In the genomic region with DNA sequence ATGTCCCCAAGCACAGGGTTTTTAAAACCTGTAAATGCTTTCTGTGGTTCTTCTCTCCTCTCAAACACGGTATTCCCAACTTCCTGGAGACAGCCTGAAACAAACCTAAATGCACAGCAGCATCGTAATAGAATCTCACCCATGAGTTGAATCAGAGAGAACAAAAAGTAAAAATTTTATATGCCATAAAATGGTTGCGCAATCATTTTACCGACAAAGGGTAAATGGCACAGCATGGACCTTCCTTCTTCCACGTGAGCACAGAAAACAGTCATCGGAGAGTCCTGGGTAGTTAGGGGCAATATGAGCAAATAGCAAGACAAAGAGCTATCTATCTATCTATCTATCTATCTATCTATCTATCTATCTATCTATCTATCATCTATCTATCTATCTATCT, we compare ENCODE assay signal across 30 mouse cellular contexts.
"Had no signal": no experiment of that assay in that cellular context is flagged by ENCODE, and none has a peak within 500 bp of the region (broad histone marks: within the 10 kb centered on the region; RNA-seq: fewer than 3 reads in every experiment).

No protein-coding gene starts in this region.

- DNase-seq: left cerebral cortex, postnatal 4 days; liver; liver, embryonic 13.5 days; liver, postnatal 0 days; lung, adult 18-20 months; lung, adult 2 months; lung, embryonic 14.5 days; lung, postnatal 10 days; lung, postnatal 14 days; lung, postnatal 36 days; lung, postnatal 4 days had no signal

- H3K9me3 ChIP-seq: limb, embryonic 10.5 days; limb, embryonic 12.5 days; limb, embryonic 13.5 days; limb, embryonic 15.5 days; liver, embryonic 12.5 days; liver, embryonic 13.5 days; liver, embryonic 15.5 days; lung, embryonic 15.5 days; megakaryocyte, embryonic 14.5 days; midbrain, embryonic 10.5 days; midbrain, embryonic 12.5 days; midbrain, embryonic 13.5 days; midbrain, embryonic 15.5 days; neural tube, embryonic 12.5 days had no signal

- ATAC-seq: liver, embryonic 12.5 days; liver, postnatal 0 days; lung, postnatal 0 days; midbrain, embryonic 13.5 days; midbrain, embryonic 15.5 days; midbrain, embryonic 16.5 days had no signal

- H3K4me2 ChIP-seq: limb, embryonic 12.5 days; limb, embryonic 13.5 days; limb, embryonic 15.5 days; liver, embryonic 11.5 days; liver, embryonic 12.5 days; liver, embryonic 13.5 days; liver, embryonic 15.5 days; lung, embryonic 14.5 days; lung, embryonic 15.5 days; midbrain, embryonic 12.5 days; midbrain, embryonic 13.5 days; midbrain, embryonic 15.5 days; neural tube, embryonic 12.5 days had no signal

- H3K4me3 ChIP-seq: left cerebral cortex, adult 2 months; limb, embryonic 10.5 days; limb, embryonic 12.5 days; limb, embryonic 13.5 days; limb, embryonic 15.5 days; liver, embryonic 12.5 days; liver, embryonic 13.5 days; liver, embryonic 15.5 days; lung, embryonic 15.5 days; megakaryocyte, embryonic 14.5 days; midbrain, embryonic 10.5 days; midbrain, embryonic 12.5 days; midbrain, embryonic 13.5 days; midbrain, embryonic 15.5 days; neural tube, embryonic 12.5 days had no signal

- H3K27me3 ChIP-seq: limb, embryonic 12.5 days; limb, embryonic 13.5 days; limb, embryonic 15.5 days; liver, embryonic 12.5 days; liver, embryonic 13.5 days; liver, embryonic 15.5 days; lung, embryonic 15.5 days; megakaryocyte, embryonic 14.5 days; midbrain, embryonic 12.5 days; midbrain, embryonic 13.5 days; midbrain, embryonic 15.5 days; neural tube, embryonic 12.5 days had no signal

- H3K36me3 ChIP-seq: limb, embryonic 10.5 days; limb, embryonic 12.5 days; limb, embryonic 13.5 days; limb, embryonic 15.5 days; liver, embryonic 12.5 days; liver, embryonic 13.5 days; liver, embryonic 15.5 days; lung, embryonic 15.5 days; midbrain, embryonic 10.5 days; midbrain, embryonic 12.5 days; midbrain, embryonic 13.5 days; midbrain, embryonic 15.5 days; neural tube, embryonic 12.5 days had no signal

- H3K9ac ChIP-seq: limb, embryonic 12.5 days; limb, embryonic 13.5 days; limb, embryonic 15.5 days; liver, embryonic 12.5 days; liver, embryonic 13.5 days; liver, embryonic 14.5 days; liver, embryonic 15.5 days; liver, postnatal 0 days; lung, embryonic 14.5 days; lung, embryonic 15.5 days; midbrain, embryonic 12.5 days; midbrain, embryonic 13.5 days; midbrain, embryonic 15.5 days; neural tube, embryonic 12.5 days had no signal

- H3K4me1 ChIP-seq: limb, embryonic 10.5 days; limb, embryonic 15.5 days; liver, embryonic 12.5 days; liver, embryonic 13.5 days; liver, embryonic 15.5 days; megakaryocyte, embryonic 14.5 days; midbrain, embryonic 12.5 days; neural tube, embryonic 12.5 days had no signal

- H3K27ac ChIP-seq: left cerebral cortex, adult 2 months; limb, embryonic 10.5 days; limb, embryonic 12.5 days; limb, embryonic 13.5 days; limb, embryonic 15.5 days; liver, embryonic 12.5 days; liver, embryonic 13.5 days; liver, embryonic 14.5 days; liver, embryonic 15.5 days; lung, embryonic 15.5 days; macrophage; midbrain, embryonic 10.5 days; midbrain, embryonic 12.5 days; midbrain, embryonic 13.5 days; midbrain, embryonic 15.5 days; neural tube, embryonic 12.5 days had no signal
